Mouse (Mus musculus): ENCODE results near the gene Tdrd9. TPM values are rescaled to one million over a fixed set of nuclear protein-coding genes. Genes with fewer than 3 reads are reported as not detected.
A peak's percentile ranks its signal among the peaks of the same experiment; 100 is the strongest.
"Not testable (repeated sequence)": the region's sequence is repeated elsewhere in the genome, so short reads cannot be mapped to it uniquely, and the experiment has no call there.

Gene Tdrd9
- total RNA-seq, 2 experiments from 2014 or later, result 0.33 to 0.41 TPM

- no peak for DNase-seq (ENCODE audit: low spot score in 2 of 2)
These were observed 54.1 kb downstream of the Tdrd9 start for GRCm38 (mm10) chr12:112025457-112025856.

- no peak for DNase-seq (ENCODE audit: low spot score in 2 of 2)
These were observed 54.7 kb downstream of the Tdrd9 start for GRCm38 (mm10) chr12:112025907-112026645.

GRCm38 (mm10) chr12:112027408-112027807 lies 56.0 kb downstream of the Tdrd9 start:
- no peak for DNase-seq (ENCODE audit: low spot score in 2 of 2)

- no peak for DNase-seq (ENCODE audit: low spot score in 2 of 2)
These were observed 62.1 kb downstream of the Tdrd9 start for GRCm38 (mm10) chr12:112033409-112033975.

- DNase-seq (ENCODE audit: low spot score in 2 of 2), result not testable (repeated sequence)
These were observed 64.2 kb downstream of the Tdrd9 start for GRCm38 (mm10) chr12:112035341-112036100.

- no peak for DNase-seq (ENCODE audit: low spot score in 2 of 2)
These were observed 67.1 kb downstream of the Tdrd9 start for GRCm38 (mm10) chr12:112038441-112038840.

GRCm38 (mm10) chr12:112039169-112039568 lies 67.8 kb downstream of the Tdrd9 start:
- no peak for DNase-seq (ENCODE audit: low spot score in 2 of 2)

- DNase-seq (ENCODE audit: low spot score in 2 of 2), result no peak
These were observed 71.3 kb downstream of the Tdrd9 start for GRCm38 (mm10) chr12:112042681-112043080.

- DNase-seq (ENCODE audit: low spot score in 2 of 2), result peak; percentile 80 to 82
These were observed 106.3 kb downstream of the Tdrd9 start for GRCm38 (mm10) chr12:112077651-112078050.

- no peak for DNase-seq (ENCODE audit: low spot score in 2 of 2)
These were observed 108.6 kb downstream of the Tdrd9 start for GRCm38 (mm10) chr12:112079911-112080310.

- no peak for DNase-seq (ENCODE audit: low spot score in 2 of 2)
These were observed 109.6 kb downstream of the Tdrd9 start for GRCm38 (mm10) chr12:112080911-112081310.

- no peak for DNase-seq (ENCODE audit: low spot score in 2 of 2)
These were observed 110.9 kb downstream of the Tdrd9 start for GRCm38 (mm10) chr12:112082241-112082640.

- DNase-seq (ENCODE audit: low spot score in 2 of 2), result no peak
These were observed 114.9 kb downstream of the Tdrd9 start for GRCm38 (mm10) chr12:112086250-112086649.

- DNase-seq (ENCODE audit: low spot score in 2 of 2), result no peak
These were observed 115.4 kb downstream of the Tdrd9 start for GRCm38 (mm10) chr12:112086726-112087125.

- no peak for DNase-seq (ENCODE audit: low spot score in 2 of 2)
These were observed 117.4 kb downstream of the Tdrd9 start for GRCm38 (mm10) chr12:112088609-112089324.

GRCm38 (mm10) chr12:112091054-112091453 lies 119.7 kb downstream of the Tdrd9 start:
- DNase-seq (ENCODE audit: low spot score in 2 of 2), result peak; percentile 72 to 76

GRCm38 (mm10) chr12:112094261-112094880 lies 123.0 kb downstream of the Tdrd9 start:
- no peak for DNase-seq (ENCODE audit: low spot score in 2 of 2)

GRCm38 (mm10) chr12:112096051-112096732 lies 124.8 kb downstream of the Tdrd9 start:
- DNase-seq (ENCODE audit: low spot score in 2 of 2), result no peak

- DNase-seq (ENCODE audit: low spot score in 2 of 2), result no peak
These were observed 125.4 kb downstream of the Tdrd9 start for GRCm38 (mm10) chr12:112096733-112097117.

GRCm38 (mm10) chr12:112100106-112100505 lies 128.7 kb downstream of the Tdrd9 start:
- no peak for DNase-seq (ENCODE audit: low spot score in 2 of 2)

All from layer of hippocampus, postnatal 10 days (tissue).